Mouse (Mus musculus) bone marrow, adult 2 months (tissue): ENCODE data around the gene Arl2.

Experiments used
- CTCF ChIP-seq: fragments of 200-500 bp; IDR thresholded peaks from 2 replicates; pipeline ENCODE4 v1.5.1; 2011; ENCODE audit warnings: low read length, control low read depth; ENCODE audit not compliant: control insufficient read depth, insufficient read depth
- POLR2A ChIP-seq: fragments of 200-500 bp; IDR thresholded peaks from 2 replicates; pipeline ENCODE4 v1.6.1; 2011; ENCODE audit warnings: low read depth, mild to moderate bottlenecking, control low read depth, low read length, borderline replicate concordance; ENCODE audit not compliant: control insufficient read depth

GRCm38 (mm10) chr19:6136397-6136796 lies 5.0 kb downstream of the Arl2 start:
- TF ChIP-seq CTCF, result no peak
- no peak for TF ChIP-seq POLR2A
